Mouse (Mus musculus): ENCODE data around the gene Nfkbid. TPM values are rescaled to one million over a fixed set of nuclear protein-coding genes. Genes with fewer than 3 reads are reported as not detected.

Gene Nfkbid
- polyA plus RNA-seq (2011; ENCODE audit: insufficient read length, low read depth, missing spikeins), result 0.42 and 1.1 TPM in 2 replicates

GRCm38 (mm10) chr7:30421175-30421889, at the start of gene Nfkbid:
TSS of gene Nfkbid (plus strand) at chr7:30421732.
- Histone ChIP-seq H3K4me3 (ENCODE audit: insufficient read depth, low read length) (peak within 1 kb of the TSS; percentile 53), H3K4me1 (ENCODE audit: control insufficient read depth, insufficient read depth, low read length) (peaks cover 3% of the 10 kb centered on the region; the same call in 1 of the 2 replicates), H3K27ac (ENCODE audit: insufficient read depth, low read length) (no peak within 1 kb of the TSS)
- TF ChIP-seq CTCF (IDR thresholded peaks at IDR 0.05; ENCODE audit: borderline replicate concordance, insufficient read depth, low read length), result no peak
- TF ChIP-seq POLR2A (IDR thresholded peaks at IDR 0.05; ENCODE audit: low read depth, low read length), result no peak

- Histone ChIP-seq H3K4me3 (ENCODE audit: insufficient read depth, low read length) (peak overlapping the region; percentile 45), H3K4me1 (ENCODE audit: control insufficient read depth, insufficient read depth, low read length) (no peaks in the 10 kb centered on the region), H3K27ac (ENCODE audit: insufficient read depth, low read length) (no peak overlapping the region)
- TF ChIP-seq CTCF (IDR thresholded peaks at IDR 0.05; ENCODE audit: borderline replicate concordance, insufficient read depth, low read length), result peak; percentile 95
- peak; percentile 93 for TF ChIP-seq POLR2A (IDR thresholded peaks at IDR 0.05; ENCODE audit: low read depth, low read length)
Observed at GRCm38 (mm10) chr7:30373501-30373962, 48.0 kb upstream of the Nfkbid start.

- H3K4me3 ChIP-seq (ENCODE audit: insufficient read depth, low read length), result no peak overlapping the region
- H3K27ac ChIP-seq (ENCODE audit: insufficient read depth, low read length), result no peak overlapping the region
- TF ChIP-seq CTCF (IDR thresholded peaks at IDR 0.05; ENCODE audit: borderline replicate concordance, insufficient read depth, low read length), result no peak
- no peak for TF ChIP-seq POLR2A (IDR thresholded peaks at IDR 0.05; ENCODE audit: low read depth, low read length)
- H3K4me1 ChIP-seq (ENCODE audit: control insufficient read depth, insufficient read depth, low read length), result no peaks in the 10 kb centered on the region
Observed at GRCm38 (mm10) chr7:30380061-30380460, 41.5 kb upstream of the Nfkbid start.

- TF ChIP-seq CTCF (IDR thresholded peaks at IDR 0.05; ENCODE audit: borderline replicate concordance, insufficient read depth, low read length), result no peak
- Histone ChIP-seq H3K4me3 (ENCODE audit: insufficient read depth, low read length) (no peak overlapping the region), H3K4me1 (ENCODE audit: control insufficient read depth, insufficient read depth, low read length) (no peaks in the 10 kb centered on the region), H3K27ac (ENCODE audit: insufficient read depth, low read length) (no peak overlapping the region)
Observed at GRCm38 (mm10) chr7:30384106-30384505, 37.4 kb upstream of the Nfkbid start.

GRCm38 (mm10) chr7:30392746-30393520, 28.6 kb upstream of the Nfkbid start:
- Histone ChIP-seq H3K27ac (ENCODE audit: insufficient read depth, low read length) (no peak overlapping the region), H3K4me3 (ENCODE audit: insufficient read depth, low read length) (no peak overlapping the region), H3K4me1 (ENCODE audit: control insufficient read depth, insufficient read depth, low read length) (no peaks in the 10 kb centered on the region)
- no peak for TF ChIP-seq POLR2A (IDR thresholded peaks at IDR 0.05; ENCODE audit: low read depth, low read length)
- no peak for TF ChIP-seq CTCF (IDR thresholded peaks at IDR 0.05; ENCODE audit: borderline replicate concordance, insufficient read depth, low read length)

- H3K4me3 ChIP-seq (ENCODE audit: insufficient read depth, low read length), result no peak overlapping the region
- no peak overlapping the region for H3K27ac ChIP-seq (ENCODE audit: insufficient read depth, low read length)
- TF ChIP-seq CTCF (IDR thresholded peaks at IDR 0.05; ENCODE audit: borderline replicate concordance, insufficient read depth, low read length) (no peak), POLR2A (IDR thresholded peaks at IDR 0.05; ENCODE audit: low read depth, low read length) (no peak)
- H3K4me1 ChIP-seq (ENCODE audit: control insufficient read depth, insufficient read depth, low read length), result no peaks in the 10 kb centered on the region
Observed at GRCm38 (mm10) chr7:30393631-30394030, 27.9 kb upstream of the Nfkbid start.

- Histone ChIP-seq H3K4me3 (ENCODE audit: insufficient read depth, low read length) (no peak overlapping the region), H3K4me1 (ENCODE audit: control insufficient read depth, insufficient read depth, low read length) (no peaks in the 10 kb centered on the region), H3K27ac (ENCODE audit: insufficient read depth, low read length) (no peak overlapping the region)
- TF ChIP-seq CTCF (IDR thresholded peaks at IDR 0.05; ENCODE audit: borderline replicate concordance, insufficient read depth, low read length) (no peak), POLR2A (IDR thresholded peaks at IDR 0.05; ENCODE audit: low read depth, low read length) (no peak)
Observed at GRCm38 (mm10) chr7:30394379-30394778, 27.2 kb upstream of the Nfkbid start.

- TF ChIP-seq POLR2A (IDR thresholded peaks at IDR 0.05; ENCODE audit: low read depth, low read length) (no peak), CTCF (IDR thresholded peaks at IDR 0.05; ENCODE audit: borderline replicate concordance, insufficient read depth, low read length) (no peak)
- H3K4me1 ChIP-seq (ENCODE audit: control insufficient read depth, insufficient read depth, low read length), result no peaks in the 10 kb centered on the region
- H3K27ac ChIP-seq (ENCODE audit: insufficient read depth, low read length), result no peak overlapping the region
- no peak overlapping the region for H3K4me3 ChIP-seq (ENCODE audit: insufficient read depth, low read length)
Observed at GRCm38 (mm10) chr7:30394871-30395270, 26.7 kb upstream of the Nfkbid start.

GRCm38 (mm10) chr7:30399671-30400070, 21.9 kb upstream of the Nfkbid start:
- no peak for TF ChIP-seq CTCF (IDR thresholded peaks at IDR 0.05; ENCODE audit: borderline replicate concordance, insufficient read depth, low read length)
- no peak for TF ChIP-seq POLR2A (IDR thresholded peaks at IDR 0.05; ENCODE audit: low read depth, low read length)
- H3K4me1 ChIP-seq (ENCODE audit: control insufficient read depth, insufficient read depth, low read length), result no peaks in the 10 kb centered on the region
- H3K4me3 ChIP-seq (ENCODE audit: insufficient read depth, low read length), result no peak overlapping the region
- H3K27ac ChIP-seq (ENCODE audit: insufficient read depth, low read length), result no peak overlapping the region

- H3K4me1 ChIP-seq (ENCODE audit: control insufficient read depth, insufficient read depth, low read length), result no peaks in the 10 kb centered on the region
- no peak overlapping the region for H3K4me3 ChIP-seq (ENCODE audit: insufficient read depth, low read length)
- TF ChIP-seq CTCF (IDR thresholded peaks at IDR 0.05; ENCODE audit: borderline replicate concordance, insufficient read depth, low read length) (no peak), POLR2A (IDR thresholded peaks at IDR 0.05; ENCODE audit: low read depth, low read length) (no peak)
- H3K27ac ChIP-seq (ENCODE audit: insufficient read depth, low read length), result no peak overlapping the region
Observed at GRCm38 (mm10) chr7:30402343-30402742, 19.2 kb upstream of the Nfkbid start.
